ENCODE assay signal across 9 mouse cellular contexts in the genomic region with DNA sequence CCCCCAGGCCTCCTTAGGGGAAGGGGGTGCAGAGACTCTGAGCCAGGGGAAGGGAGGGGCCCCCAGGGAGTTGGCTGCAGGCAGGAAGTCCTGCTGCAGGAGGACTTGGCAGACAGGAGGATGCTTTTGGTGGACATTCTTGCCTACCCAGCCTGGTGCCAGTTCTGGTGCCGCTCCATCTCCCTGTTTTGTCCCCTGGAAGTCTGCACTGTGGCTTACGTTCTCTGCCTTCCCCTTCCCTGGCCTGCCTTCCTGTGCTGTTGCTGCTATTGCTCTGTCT. TPM values are rescaled to one million over a fixed set of nuclear protein-coding genes. Genes with fewer than 3 reads are reported as not detected.
DNase-seq lines count a peak whose midpoint lies in the region; ATAC-seq lines count a peak whose summit lies in the region.
"Had no signal": no experiment of that assay in that cellular context is flagged by ENCODE, and none has a peak within 500 bp of the region (broad histone marks: within the 10 kb centered on the region; RNA-seq: fewer than 3 reads in every experiment).

No protein-coding gene starts in this region.

- H3K4me2 ChIP-seq in forebrain, embryonic 11.5 days (ENCODE audit: low read depth, low read length, severe bottlenecking): no peak overlapping the region
- no peak overlapping the region for H3K4me2 ChIP-seq in forebrain, embryonic 13.5 days
- H3K4me2 ChIP-seq in lung, embryonic 16.5 days (ENCODE audit: low read depth, low read length): no peak overlapping the region
- H3K4me2 ChIP-seq in heart, embryonic 15.5 days: no peak overlapping the region
- no peak overlapping the region for H3K4me2 ChIP-seq in stomach, embryonic 15.5 days
- H3K4me2 ChIP-seq: neural tube, embryonic 15.5 days had no signal

- H3K4me3 ChIP-seq in forebrain, embryonic 11.5 days (ENCODE audit: low read depth, low read length): no peak overlapping the region
- H3K4me3 ChIP-seq in forebrain, embryonic 13.5 days: no peak overlapping the region
- no peak overlapping the region for H3K4me3 ChIP-seq in lung, embryonic 16.5 days (ENCODE audit: low read length)
- H3K4me3 ChIP-seq in heart, embryonic 15.5 days: no peak overlapping the region
- H3K4me3 ChIP-seq in stomach, embryonic 15.5 days (replicated peaks): no peak overlapping the region
- H3K4me3 ChIP-seq: neural tube, embryonic 15.5 days had no signal

- H3K27me3 ChIP-seq in forebrain, embryonic 11.5 days (ENCODE audit: control insufficient read depth, insufficient read depth, low read length): no peaks in the 10 kb centered on the region
- no peaks in the 10 kb centered on the region for H3K27me3 ChIP-seq in forebrain, embryonic 13.5 days
- no peaks in the 10 kb centered on the region for H3K27me3 ChIP-seq in lung, embryonic 16.5 days (ENCODE audit: control insufficient read depth, insufficient read depth, low read depth, low read length)
- H3K27me3 ChIP-seq in heart, embryonic 15.5 days: no peaks in the 10 kb centered on the region
- no peaks in the 10 kb centered on the region for H3K27me3 ChIP-seq in stomach, embryonic 15.5 days (replicated peaks)
- H3K27me3 ChIP-seq: neural tube, embryonic 15.5 days had no signal

- no peaks in the 10 kb centered on the region; the same call in 1 of the 2 replicates for H3K4me1 ChIP-seq in forebrain, embryonic 11.5 days (replicated peaks; ENCODE audit: control insufficient read depth, insufficient read depth, low read length)
- peaks cover 14% of the 10 kb centered on the region for H3K4me1 ChIP-seq in forebrain, embryonic 13.5 days
- peaks cover 20% of the 10 kb centered on the region for H3K4me1 ChIP-seq in lung, embryonic 16.5 days (replicated peaks; ENCODE audit: control insufficient read depth, insufficient read depth, low read length)
- peaks cover 50% of the 10 kb centered on the region for H3K4me1 ChIP-seq in heart, embryonic 15.5 days (replicated peaks)
- H3K4me1 ChIP-seq in stomach, embryonic 15.5 days: peaks cover 18% of the 10 kb centered on the region

- no peaks in the 10 kb centered on the region for H3K9me3 ChIP-seq in forebrain, embryonic 11.5 days (ENCODE audit: control insufficient read depth, low read length)
- H3K9me3 ChIP-seq in forebrain, embryonic 13.5 days (replicated peaks): no peaks in the 10 kb centered on the region; the same call in 1 of the 2 replicates
- H3K9me3 ChIP-seq in lung, embryonic 16.5 days (ENCODE audit: control insufficient read depth, low read length): 0 out of 2 replicates have a peak, but pooled peaks cover 3% of the 10 kb centered on the region
- no peaks in the 10 kb centered on the region for H3K9me3 ChIP-seq in heart, embryonic 15.5 days (replicated peaks)
- no peaks in the 10 kb centered on the region for H3K9me3 ChIP-seq in stomach, embryonic 15.5 days
- H3K9me3 ChIP-seq: neural tube, embryonic 15.5 days had no signal

- H3K27ac ChIP-seq in forebrain, embryonic 11.5 days (ENCODE audit: low read depth, low read length): no peak overlapping the region
- no peak overlapping the region for H3K27ac ChIP-seq in forebrain, embryonic 13.5 days
- H3K27ac ChIP-seq in lung, embryonic 16.5 days (ENCODE audit: low read length): peak overlapping the region; percentile 33; the same call in 1 of the 2 replicates
- peak overlapping the region; percentile 15 for H3K27ac ChIP-seq in heart, embryonic 15.5 days
- H3K27ac ChIP-seq in stomach, embryonic 15.5 days: 0 out of 2 replicates have a peak overlapping the region, but pooled peaks have one; percentile 1
- H3K27ac ChIP-seq: neural tube, embryonic 15.5 days had no signal

- peak; percentile 51 for DNase-seq in forebrain, embryonic 11.5 days (ENCODE audit: low spot score)
- DNase-seq in lung, postnatal 14 days: no peak
- DNase-seq in spleen, postnatal 10 days (ENCODE audit: low spot score in 2 of 2): no peak
- DNase-seq in urinary bladder, postnatal 25 days (ENCODE audit: low spot score): no peak

- no peaks in the 10 kb centered on the region; the same call in 1 of the 2 replicates for H3K36me3 ChIP-seq in forebrain, embryonic 11.5 days (ENCODE audit: control insufficient read depth, insufficient read depth, low read length)
- peaks cover 53% of the 10 kb centered on the region for H3K36me3 ChIP-seq in forebrain, embryonic 13.5 days (ENCODE audit: poor library complexity, severe bottlenecking)
- H3K36me3 ChIP-seq in lung, embryonic 16.5 days (ENCODE audit: control insufficient read depth, insufficient read depth, low read length): peaks cover 6% of the 10 kb centered on the region; the same call in 1 of the 2 replicates
- H3K36me3 ChIP-seq in heart, embryonic 15.5 days: peaks cover 15% of the 10 kb centered on the region
- H3K36me3 ChIP-seq in stomach, embryonic 15.5 days: peaks cover 18% of the 10 kb centered on the region

- no peak overlapping the region for H3K9ac ChIP-seq in forebrain, embryonic 11.5 days (ENCODE audit: low read length)
- H3K9ac ChIP-seq in forebrain, embryonic 13.5 days: no peak overlapping the region
- 0 out of 2 replicates have a peak overlapping the region, but pooled peaks have one; percentile 18 for H3K9ac ChIP-seq in lung, embryonic 16.5 days (ENCODE audit: low read length)
- no peak overlapping the region for H3K9ac ChIP-seq in heart, embryonic 15.5 days
- no peak overlapping the region for H3K9ac ChIP-seq in stomach, embryonic 15.5 days
- H3K9ac ChIP-seq: neural tube, embryonic 15.5 days had no signal

- whole genome bisulfite sequencing in forebrain, embryonic 11.5 days: 89% methylated on average over 2 of the region's 2 CpGs
- 90% methylated on average over 2 of the region's 2 CpGs for WGBS in forebrain, embryonic 13.5 days
- 71% methylated on average over 2 of the region's 2 CpGs for WGBS in lung, embryonic 16.5 days
- WGBS in heart, embryonic 15.5 days: 59% methylated on average over 2 of the region's 2 CpGs
- 74% methylated on average over 2 of the region's 2 CpGs for WGBS in stomach, embryonic 15.5 days

- no peak for ATAC-seq in forebrain, embryonic 11.5 days (replicated peaks; ENCODE audit: low FRiP score)
- no peak for ATAC-seq in forebrain, embryonic 13.5 days
- no peak for ATAC-seq in lung, embryonic 16.5 days (ENCODE audit: low read depth)
- ATAC-seq in heart, embryonic 15.5 days (replicated peaks; ENCODE audit: insufficient number of reproducible peaks, insufficient read depth, low FRiP score, low read depth): no peak
- no peak for ATAC-seq in stomach, embryonic 15.5 days (ENCODE audit: insufficient read depth, low FRiP score, low read depth)

RNA-seq across cellular contexts. Expression of a gene that starts 12.7 kb away (rescaled TPM):
- polyA plus RNA-seq in forebrain, embryonic 11.5 days (2014; fragmentation: Nextera tagmentation; extraction: Ambion mirVana): 5.8 and 6.0 TPM in 2 replicates
- 6.8 and 8.1 TPM in 2 replicates for polyA plus RNA-seq in forebrain, embryonic 13.5 days (2015; fragmentation: Nextera tagmentation; extraction: Ambion mirVana)
- polyA plus RNA-seq in lung, embryonic 16.5 days (2015; fragmentation: Nextera tagmentation; extraction: Ambion mirVana): 3.0 and 3.1 TPM in 2 replicates
- polyA plus RNA-seq in heart, embryonic 15.5 days (2015; fragmentation: Nextera tagmentation; extraction: Ambion mirVana): 3.0 and 3.7 TPM in 2 replicates
- polyA plus RNA-seq in stomach, embryonic 15.5 days (2015; fragmentation: Nextera tagmentation; extraction: Ambion mirVana): 3.9 and 4.5 TPM in 2 replicates

RNA-seq across cellular contexts. Expression of a gene that starts 53.5 kb away (rescaled TPM):
- 8.6 and 9.2 TPM in 2 replicates for polyA plus RNA-seq in forebrain, embryonic 11.5 days (2014; fragmentation: Nextera tagmentation; extraction: Ambion mirVana)
- polyA plus RNA-seq in forebrain, embryonic 13.5 days (2015; fragmentation: Nextera tagmentation; extraction: Ambion mirVana): 9.7 and 10.5 TPM in 2 replicates
- polyA plus RNA-seq in lung, embryonic 16.5 days (2015; fragmentation: Nextera tagmentation; extraction: Ambion mirVana): 3.4 and 4.2 TPM in 2 replicates
- 3.5 and 5.5 TPM in 2 replicates for polyA plus RNA-seq in heart, embryonic 15.5 days (2015; fragmentation: Nextera tagmentation; extraction: Ambion mirVana)
- polyA plus RNA-seq in stomach, embryonic 15.5 days (2015; fragmentation: Nextera tagmentation; extraction: Ambion mirVana): 6.2 and 6.9 TPM in 2 replicates

RNA-seq across cellular contexts. Expression of a gene that starts 54.5 kb away (rescaled TPM):
- 54.0 and 57.4 TPM in 2 replicates for polyA plus RNA-seq in forebrain, embryonic 11.5 days (2014; fragmentation: Nextera tagmentation; extraction: Ambion mirVana)
- polyA plus RNA-seq in forebrain, embryonic 13.5 days (2015; fragmentation: Nextera tagmentation; extraction: Ambion mirVana): 33.3 and 39.1 TPM in 2 replicates
- polyA plus RNA-seq in lung, embryonic 16.5 days (2015; fragmentation: Nextera tagmentation; extraction: Ambion mirVana): 32.3 and 34.3 TPM in 2 replicates
- 19.2 and 25.9 TPM in 2 replicates for polyA plus RNA-seq in heart, embryonic 15.5 days (2015; fragmentation: Nextera tagmentation; extraction: Ambion mirVana)
- polyA plus RNA-seq in stomach, embryonic 15.5 days (2015; fragmentation: Nextera tagmentation; extraction: Ambion mirVana): 43.3 and 48.3 TPM in 2 replicates

Comparison
In these comparisons a context has a peak if more than half of its experiments do, and no peak if none do; other contexts are left out.
1. H3K27ac ChIP-seq: peak in lung, embryonic 16.5 days (single experiment), heart, embryonic 15.5 days (single experiment) and stomach, embryonic 15.5 days (single experiment); none in forebrain, embryonic 11.5 days (single experiment) and forebrain, embryonic 13.5 days (single experiment).